Mouse (Mus musculus) right cerebral cortex, postnatal 25 days (tissue): Measurements from ENCODE around the gene Grik2.
A peak's percentile ranks its signal among the peaks of the same experiment; 100 is the strongest.

ENCODE experiments used
- DNase-seq: peaks from one replicate; pipeline ENCODE4 v3.0.0; 2022

The Grik2 gene

DNA sequence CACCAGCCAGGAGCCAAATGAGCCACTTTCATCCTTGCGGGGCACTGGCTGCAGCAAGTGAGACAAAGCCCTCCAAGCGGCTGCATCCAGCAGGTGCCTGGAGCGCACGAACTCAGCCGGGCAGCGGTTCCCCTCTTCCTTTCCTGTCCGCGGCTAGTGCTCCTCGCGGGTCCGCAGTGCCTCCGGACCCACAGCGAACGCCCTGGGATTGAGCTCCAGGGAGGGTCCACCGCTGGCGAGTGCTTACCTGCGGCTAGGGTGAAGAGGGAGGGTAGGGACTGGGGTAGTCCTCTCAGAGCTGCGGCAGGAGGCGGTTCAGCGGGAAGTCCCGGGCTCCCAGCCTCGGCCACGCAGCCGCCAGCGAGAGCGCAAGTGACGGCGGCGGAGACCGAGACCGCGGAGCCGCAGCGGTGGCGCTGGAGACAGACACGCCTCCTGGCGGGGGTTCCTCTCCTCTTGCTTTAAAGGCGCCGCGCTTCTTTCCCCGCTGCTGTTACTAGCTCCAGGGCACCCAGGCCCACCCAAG, at the start of gene Grik2:
Gene Grik2 (minus strand): TSS at position 386 of the 526 bp plus-strand sequence.
- peak; percentile 88 for DNase-seq

- no peak for DNase-seq
These were observed 45.8 kb upstream of the Grik2 start for GRCm38 (mm10) chr10:49834392-49834791.

DNA sequence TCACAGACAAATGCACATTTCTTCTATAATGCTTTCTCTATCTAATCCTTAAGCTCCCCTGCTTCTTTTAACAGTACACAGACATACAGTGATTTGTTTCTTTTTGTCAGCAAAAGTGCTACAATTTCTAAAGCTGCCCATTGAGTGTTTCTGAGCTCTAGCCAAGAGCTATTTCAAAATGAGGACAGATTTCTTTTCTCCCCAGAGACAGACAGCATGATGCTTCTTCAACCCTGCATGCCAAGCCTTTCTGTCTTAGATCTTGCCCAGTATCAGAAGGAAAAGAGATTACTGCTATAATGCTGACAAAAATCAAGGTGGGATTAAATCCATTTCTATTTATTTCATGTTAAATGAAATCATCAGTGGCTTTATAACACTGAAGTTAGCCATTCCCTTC, 18.7 kb upstream of the Grik2 start:
- DNase-seq: no peak

GRCm38 (mm10) chr10:49801001-49801400, 12.4 kb upstream of the Grik2 start:
- DNase-seq: no peak

DNA sequence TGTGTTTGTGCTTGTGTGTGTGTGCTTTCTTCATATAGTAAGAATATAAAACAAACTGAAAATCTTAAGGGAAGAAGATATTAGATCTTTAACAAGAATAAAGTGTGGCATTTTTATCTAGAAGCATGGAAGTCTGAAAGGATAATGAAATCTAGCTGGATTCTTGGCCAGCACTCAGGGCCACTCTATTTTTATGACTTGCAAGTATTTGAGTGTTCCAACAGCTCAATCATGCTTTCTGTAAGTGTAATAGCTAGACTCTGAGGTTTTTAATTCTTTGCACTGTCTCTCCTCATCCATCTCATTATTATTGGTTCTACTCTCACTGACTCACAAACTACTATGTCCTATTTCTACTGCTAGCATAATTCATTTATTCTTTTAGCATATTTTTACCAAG, 5.6 kb upstream of the Grik2 start:
- DNase-seq: no peak

GRCm38 (mm10) chr10:49790326-49790725, 1.8 kb upstream of the Grik2 start:
- no peak for DNase-seq

GRCm38 (mm10) chr10:49789711-49790110, 1.1 kb upstream of the Grik2 start:
- no peak for DNase-seq

GRCm38 (mm10) chr10:49788914-49789313, 348 bp upstream of the Grik2 start:
- DNase-seq: no peak

GRCm38 (mm10) chr10:49786630-49787029, 1.9 kb downstream of the Grik2 start:
- DNase-seq: no peak

- no peak for DNase-seq
These were observed 3.1 kb downstream of the Grik2 start for GRCm38 (mm10) chr10:49785477-49785876.

DNA sequence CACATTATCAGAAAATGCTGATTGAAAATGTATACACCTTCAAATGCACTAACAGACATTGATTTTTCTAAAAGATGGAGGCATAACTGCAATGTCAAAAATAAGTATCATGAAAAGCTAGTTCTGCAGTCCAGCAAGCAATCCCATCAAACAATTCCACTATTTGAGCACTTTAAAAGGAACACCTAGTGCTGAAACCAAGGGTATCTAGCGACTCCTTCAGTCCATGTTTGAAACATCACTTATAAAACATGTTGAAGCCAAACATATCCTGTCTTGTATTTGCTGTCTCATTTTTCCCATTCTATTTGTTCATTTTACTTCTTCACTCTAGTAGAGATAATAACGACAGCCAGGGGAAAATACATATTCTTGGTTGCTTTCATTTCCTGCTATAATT, 3.7 kb downstream of the Grik2 start:
- DNase-seq: no peak

GRCm38 (mm10) chr10:49782741-49783691, 5.5 kb downstream of the Grik2 start:
- peak; percentile 70 for DNase-seq

- DNase-seq: no peak
These were observed 6.5 kb downstream of the Grik2 start for GRCm38 (mm10) chr10:49782061-49782460.

GRCm38 (mm10) chr10:49780430-49780829, 8.1 kb downstream of the Grik2 start:
- DNase-seq: no peak

- no peak for DNase-seq
These were observed 19.7 kb downstream of the Grik2 start for GRCm38 (mm10) chr10:49768897-49769296.

GRCm38 (mm10) chr10:49767556-49767955, 21.0 kb downstream of the Grik2 start:
- DNase-seq: no peak

GRCm38 (mm10) chr10:49762607-49763006, 26.0 kb downstream of the Grik2 start:
- no peak for DNase-seq

- DNase-seq: no peak
These were observed 36.8 kb downstream of the Grik2 start for GRCm38 (mm10) chr10:49751769-49752168.

DNA sequence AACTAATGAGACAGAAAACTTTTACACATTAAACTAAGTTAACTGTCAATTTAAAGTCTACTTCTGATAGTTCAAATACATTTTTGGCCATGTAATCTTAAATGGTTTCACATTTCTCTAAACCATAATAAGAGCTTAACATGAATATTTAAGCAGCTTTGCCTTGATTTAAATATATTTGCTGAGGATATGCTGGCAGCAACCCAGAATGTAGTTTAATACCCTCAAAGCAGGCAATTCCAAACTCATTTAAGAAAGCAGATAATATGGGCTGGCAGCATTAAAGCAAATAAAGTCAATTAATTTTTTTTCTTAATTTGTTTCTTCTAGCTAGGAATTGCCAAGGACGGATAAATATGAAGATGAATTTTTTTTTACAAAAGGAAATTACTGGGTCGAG, 56.7 kb downstream of the Grik2 start:
- DNase-seq: no peak

DNA sequence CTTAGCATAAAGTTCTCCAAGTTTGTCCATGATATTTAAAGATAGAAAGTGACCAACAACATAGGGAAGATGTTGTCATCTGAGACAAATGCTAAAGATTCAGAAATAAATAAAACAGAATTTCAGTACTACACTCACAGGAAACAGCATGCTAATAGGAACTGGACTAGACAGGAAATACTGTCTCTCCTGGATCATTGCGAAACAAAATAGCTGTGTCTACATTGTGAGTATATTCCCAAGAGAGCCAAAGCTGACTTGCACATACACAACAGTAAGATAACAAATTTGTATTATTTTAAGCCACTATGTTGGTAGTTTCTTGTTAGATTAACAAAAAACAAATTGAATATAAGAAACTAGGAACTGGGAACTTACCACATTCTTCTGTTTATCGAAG, 64.9 kb downstream of the Grik2 start:
- no peak for DNase-seq

DNA sequence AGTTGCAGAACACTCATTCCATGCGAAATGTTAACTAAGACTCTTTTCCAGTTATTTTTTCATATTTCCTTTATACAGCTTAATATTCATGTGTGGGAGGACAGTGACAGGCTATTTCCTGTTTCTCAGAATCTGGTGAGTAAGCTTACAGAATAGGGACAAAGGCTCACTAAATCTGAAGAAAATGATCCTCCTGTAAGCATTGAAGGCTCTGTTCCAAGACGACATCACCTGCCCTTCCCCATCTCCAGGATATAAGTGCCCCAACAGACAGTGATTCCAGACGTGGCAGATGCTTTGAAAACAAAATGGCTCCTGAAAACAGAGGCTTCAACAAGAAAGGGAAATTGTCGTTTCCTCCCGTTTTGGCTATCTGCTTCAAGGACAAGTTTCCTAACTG, 71.7 kb downstream of the Grik2 start:
- no peak for DNase-seq

GRCm38 (mm10) chr10:49709748-49710147, 78.8 kb downstream of the Grik2 start:
- DNase-seq: no peak

- DNase-seq: no peak
These were observed 84.1 kb downstream of the Grik2 start for GRCm38 (mm10) chr10:49704446-49704845.

DNA sequence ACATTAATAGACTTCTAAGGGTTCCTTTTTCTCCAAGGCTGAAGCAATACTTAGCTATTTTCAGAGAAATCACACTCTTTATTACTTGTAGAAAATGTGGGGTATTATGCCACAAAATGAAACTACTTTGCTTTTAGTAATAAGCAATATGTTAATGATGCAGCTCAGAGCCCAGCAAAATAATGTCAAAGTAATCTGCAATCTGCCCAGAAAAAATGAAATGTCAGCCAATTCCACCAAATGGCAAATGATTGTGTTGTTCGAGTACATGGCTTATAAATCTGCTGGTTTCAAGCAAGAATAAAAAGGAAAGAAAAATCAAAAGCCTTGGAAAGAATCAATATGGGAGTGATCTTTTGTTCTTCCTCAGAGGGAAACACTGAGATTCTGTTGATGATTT, 136.2 kb downstream of the Grik2 start:
- DNase-seq: no peak

GRCm38 (mm10) chr10:49647116-49647515, 141.4 kb downstream of the Grik2 start:
- no peak for DNase-seq
